Mouse (Mus musculus) CH12.LX (cell line): Measurements from ENCODE around the gene Myl4.

Source experiments
- BHLHE40 ChIP-seq: IDR thresholded peaks from 2 replicates; pipeline ENCODE4 v1.6.1; 2011; ENCODE audit warnings: mild to moderate bottlenecking, low read depth, low read length, improper control_type of control experiment
- CHD2 ChIP-seq: IDR thresholded peaks from 2 replicates; pipeline ENCODE4 v1.6.1; 2011; ENCODE audit warnings: low read length, improper control_type of control experiment
- CTCF ChIP-seq, 2 experiments: IDR thresholded peaks in 1 of 2; conservative IDR thresholded peaks in 1 of 2; 2 replicates each; pipeline ENCODE4 v1.5.1; 2011 to 2012; ENCODE audit warnings: low read depth in 2 of 2, low read length in 2 of 2, improper control_type of control experiment in 1 of 2, inconsistent platforms in 1 of 2, mild to moderate bottlenecking in 1 of 2, moderate library complexity in 1 of 2
- E2F4 ChIP-seq: IDR thresholded peaks from 2 replicates; pipeline ENCODE4 v1.6.1; 2011; ENCODE audit warnings: low read depth, low read length, improper control_type of control experiment; ENCODE audit not compliant: insufficient replicate concordance
- EP300 ChIP-seq: IDR thresholded peaks from 2 replicates; pipeline ENCODE4 v1.6.1; 2011; ENCODE audit warnings: low read length, improper control_type of control experiment
- IRF4 ChIP-seq: IDR thresholded peaks from 2 replicates; pipeline ENCODE4 v1.6.1; 2014; ENCODE audit warnings: low read depth, mild to moderate bottlenecking, inconsistent platforms, low read length, improper control_type of control experiment
- MEF2A ChIP-seq: IDR thresholded peaks from 2 replicates; pipeline ENCODE4 v1.6.1; 2014; ENCODE audit warnings: low read depth, mild to moderate bottlenecking, inconsistent platforms, low read length, improper control_type of control experiment, borderline replicate concordance
- POLR2A ChIP-seq: IDR thresholded peaks from 2 replicates; pipeline ENCODE4 v1.6.1; 2011; ENCODE audit warnings: low read depth, mild to moderate bottlenecking, improper control_type of control experiment, low read length
- USF1 ChIP-seq: IDR thresholded peaks from 2 replicates; pipeline ENCODE4 v1.6.1; 2014; ENCODE audit warnings: low read depth, mild to moderate bottlenecking, inconsistent platforms, low read length, improper control_type of control experiment
- ZC3H11A ChIP-seq: IDR thresholded peaks from 2 replicates; pipeline ENCODE4 v1.6.1; 2012; ENCODE audit warnings: low read depth, mild to moderate bottlenecking, inconsistent platforms, low read length, improper control_type of control experiment
- ZMIZ1 ChIP-seq: IDR thresholded peaks from 2 replicates; pipeline ENCODE4 v1.6.1; 2012; ENCODE audit warnings: low read depth, mild to moderate bottlenecking, inconsistent platforms, low read length, improper control_type of control experiment

- TF ChIP-seq E2F4 (no peak), ZMIZ1 (no peak), POLR2A (no peak), ZC3H11A (no peak), CTCF (conservative IDR thresholded peaks at IDR 0.05 in 1 of 2, IDR thresholded peaks at IDR 0.05 in 1 of 2; ENCODE audit: low read depth in 2 of 2, low read length in 2 of 2) (no peak), BHLHE40 (no peak), USF1 (no peak), CHD2 (no peak), IRF4 (no peak), EP300 (no peak), MEF2A (no peak)
Measured at GRCm38 (mm10) chr11:104609733-104610132, 59.3 kb downstream of the Myl4 start.
